Mouse (Mus musculus) heart, embryonic 11.5 days (tissue): ENCODE data around the gene Gm47791. TPM values are rescaled to one million over a fixed set of nuclear protein-coding genes. Genes with fewer than 3 reads are reported as not detected.

Experiments used
- ATAC-seq: fragments of 200-750 bp; cut with Nextera tagmentation; replicated peaks from 2 replicates; pipeline ENCODE4 v1.8.0; 2017; ENCODE audit warnings: moderate library complexity; ENCODE audit not compliant: insufficient number of reproducible peaks, low FRiP score, low TSS enrichment
- H3K27ac ChIP-seq: fragments of 300-500 bp; sonication (generic); 2 replicates; pipeline ENCODE4 v1.5.1; 2014; ENCODE audit warnings: mild to moderate bottlenecking, low read depth, low read length
- H3K27me3 ChIP-seq: fragments of 300-500 bp; sonication (generic); 2 replicates; pipeline ENCODE4 v1.6.1; 2014; ENCODE audit warnings: mild to moderate bottlenecking, low read length, mixed read lengths; ENCODE audit not compliant: control insufficient read depth, insufficient read depth
- H3K36me3 ChIP-seq: fragments of 300-500 bp; sonication (generic); 2 replicates; pipeline ENCODE4 v1.6.1; 2014; ENCODE audit warnings: mild to moderate bottlenecking, low read length, moderate library complexity, mixed read lengths; ENCODE audit not compliant: control insufficient read depth, insufficient read depth
- H3K4me1 ChIP-seq: fragments of 300-500 bp; sonication (generic); 2 replicates; pipeline ENCODE4 v1.6.1; 2014; ENCODE audit warnings: low read length; ENCODE audit not compliant: control insufficient read depth, insufficient read depth
- H3K4me2 ChIP-seq: fragments of 300-500 bp; sonication (generic); 2 replicates; pipeline ENCODE4 v1.6.1; 2014; ENCODE audit warnings: mild to moderate bottlenecking, moderate library complexity
- H3K4me3 ChIP-seq: fragments of 300-500 bp; sonication (generic); 2 replicates; pipeline ENCODE4 v1.5.1; 2014; ENCODE audit warnings: low read depth, low read length
- H3K9ac ChIP-seq: fragments of 300-500 bp; sonication (generic); 2 replicates; pipeline ENCODE4 v1.6.1; 2014; ENCODE audit warnings: mild to moderate bottlenecking, low read depth, low read length, moderate library complexity
- H3K9me3 ChIP-seq: fragments of 300-500 bp; sonication (generic); replicated peaks from 2 replicates; pipeline ENCODE4 v1.6.1; 2016; ENCODE audit warnings: low read length; ENCODE audit not compliant: control insufficient read depth
- WGBS: fragments of 180-500 bp; shearing (Covaris S2); extraction: QIAGEN DNeasy Blood & Tissue Kit; methylation state at CpG from one replicate; pipeline ENCODE4 v1.1.7; 2014; ENCODE audit not compliant: insufficient replicate concordance; 5-methylcytosine and 5-hydroxymethylcytosine counted together
- polyA plus RNA-seq: library from polyadenylated mRNA; unstranded; fragments of >200 nt; fragmentation: Nextera tagmentation; extraction: Ambion mirVana; gene quantifications from 2 replicates; pipeline ENCODE4 v1.2.1, GENCODE M21; 2014

Gene Gm47791
- not detected in 2 replicates for polyA plus RNA-seq

- Histone ChIP-seq H3K9me3 (no peaks in the 10 kb centered on the region), H3K4me3 (no peak within 1 kb of the TSS), H3K27me3 (no peaks in the 10 kb centered on the region), H3K36me3 (no peaks in the 10 kb centered on the region), H3K4me1 (no peaks in the 10 kb centered on the region; the same call in 1 of the 2 replicates), H3K4me2 (no peak within 1 kb of the TSS), H3K9ac (no peak within 1 kb of the TSS), H3K27ac (no peak within 1 kb of the TSS)
- WGBS: 82% methylated on average over 15 of the region's 15 CpGs
- ATAC-seq: no peak
Measured at GRCm38 (mm10) chr1:82771022-82771586, at the start of gene Gm47791. Gene Gm47791, minus strand, starts transcription at chr1:82771243.

- Histone ChIP-seq H3K36me3 (no peaks in the 10 kb centered on the region), H3K4me3 (no peak overlapping the region), H3K4me2 (peak overlapping the region; percentile 52; the same call in 1 of the 2 replicates), H3K9me3 (no peaks in the 10 kb centered on the region), H3K27ac (peak overlapping the region; percentile 70; the same call in 1 of the 2 replicates), H3K9ac (no peak overlapping the region), H3K27me3 (no peaks in the 10 kb centered on the region), H3K4me1 (peaks cover 16% of the 10 kb centered on the region)
- 76% methylated on average over 3 of the region's 3 CpGs for WGBS
- ATAC-seq: no peak
Measured at GRCm38 (mm10) chr1:82820626-82821186, 49.7 kb upstream of the Gm47791 start.

- WGBS: 31% methylated on average over 15 of the region's 15 CpGs
- Histone ChIP-seq H3K4me3 (no peak overlapping the region), H3K9me3 (no peaks in the 10 kb centered on the region), H3K27ac (peak overlapping the region; percentile 70), H3K9ac (no peak overlapping the region), H3K36me3 (no peaks in the 10 kb centered on the region), H3K4me2 (peak overlapping the region; percentile 52), H3K4me1 (peaks cover 18% of the 10 kb centered on the region), H3K27me3 (no peaks in the 10 kb centered on the region)
- peak; percentile 76 for ATAC-seq
Measured at GRCm38 (mm10) chr1:82820179-82820578, 49.1 kb upstream of the Gm47791 start.

GRCm38 (mm10) chr1:82819366-82819765, 48.3 kb upstream of the Gm47791 start:
- Histone ChIP-seq H3K27me3 (no peaks in the 10 kb centered on the region), H3K36me3 (no peaks in the 10 kb centered on the region), H3K4me2 (no peak overlapping the region), H3K4me3 (no peak overlapping the region), H3K27ac (peak overlapping the region; percentile 70), H3K4me1 (peaks cover 18% of the 10 kb centered on the region), H3K9ac (peak overlapping the region; percentile 58; the same call in 1 of the 2 replicates), H3K9me3 (no peaks in the 10 kb centered on the region)
- 46% methylated on average over 10 of the region's 10 CpGs for WGBS
- ATAC-seq: no peak

- Histone ChIP-seq H3K27me3 (no peaks in the 10 kb centered on the region), H3K4me3 (peak overlapping the region; percentile 23), H3K4me1 (peaks cover 18% of the 10 kb centered on the region), H3K9ac (0 out of 2 replicates have a peak overlapping the region, but pooled peaks have one; percentile 34), H3K4me2 (peak overlapping the region; percentile 58), H3K27ac (peak overlapping the region; percentile 74), H3K9me3 (no peaks in the 10 kb centered on the region), H3K36me3 (no peaks in the 10 kb centered on the region)
- 23% methylated on average over 16 of the region's 17 CpGs for WGBS
- ATAC-seq: peak; percentile 88
Measured at GRCm38 (mm10) chr1:82815941-82816716, 45.1 kb upstream of the Gm47791 start.

GRCm38 (mm10) chr1:82811766-82812165, 40.7 kb upstream of the Gm47791 start:
- WGBS: 55% methylated on average over 1 of the region's 1 CpGs
- Histone ChIP-seq H3K4me3 (no peak overlapping the region), H3K27me3 (no peaks in the 10 kb centered on the region)

GRCm38 (mm10) chr1:82808564-82808963, 37.5 kb upstream of the Gm47791 start:
- no peak for ATAC-seq
- H3K27ac ChIP-seq: no peak overlapping the region
- H3K36me3 ChIP-seq: no peaks in the 10 kb centered on the region

More at GRCm38 (mm10) chr1:82811766-82812165, 40.7 kb upstream of the Gm47791 start:
- H3K4me1 ChIP-seq: peaks cover 4% of the 10 kb centered on the region; the same call in 1 of the 2 replicates
- H3K36me3 ChIP-seq: no peaks in the 10 kb centered on the region
- H3K27ac ChIP-seq: no peak overlapping the region
- H3K4me2 ChIP-seq: no peak overlapping the region
- no peaks in the 10 kb centered on the region for H3K9me3 ChIP-seq
- no peak overlapping the region for H3K9ac ChIP-seq
- ATAC-seq: no peak

GRCm38 (mm10) chr1:82807206-82807605, 36.2 kb upstream of the Gm47791 start:
- Histone ChIP-seq H3K9me3 (0 out of 2 replicates have a peak, but pooled peaks cover 2% of the 10 kb centered on the region), H3K27me3 (no peaks in the 10 kb centered on the region), H3K9ac (no peak overlapping the region), H3K4me1 (peaks cover 3% of the 10 kb centered on the region; the same call in 1 of the 2 replicates), H3K4me3 (no peak overlapping the region), H3K27ac (no peak overlapping the region), H3K36me3 (no peaks in the 10 kb centered on the region), H3K4me2 (no peak overlapping the region)
- ATAC-seq: no peak
- WGBS: 73% methylated on average over 7 of the region's 7 CpGs

More at GRCm38 (mm10) chr1:82808564-82808963, 37.5 kb upstream of the Gm47791 start:
- H3K9me3 ChIP-seq: 0 out of 2 replicates have a peak, but pooled peaks cover under 1% of the 10 kb centered on the region
- no peak overlapping the region for H3K9ac ChIP-seq
- 62% methylated on average over 3 of the region's 3 CpGs for WGBS
- H3K4me1 ChIP-seq: peaks cover 3% of the 10 kb centered on the region; the same call in 1 of the 2 replicates
- no peak overlapping the region for H3K4me2 ChIP-seq
- H3K4me3 ChIP-seq: no peak overlapping the region
- no peaks in the 10 kb centered on the region for H3K27me3 ChIP-seq
